Mouse (Mus musculus) lung, adult 2 months (tissue): ENCODE measurements around the gene Ptk6.

Experiments used
- CTCF ChIP-seq: fragments of 200-500 bp; IDR thresholded peaks from 2 replicates; pipeline ENCODE4 v1.5.1; 2011; ENCODE audit warnings: mild to moderate bottlenecking, low read length, control low read depth; ENCODE audit not compliant: insufficient read depth
- POLR2A ChIP-seq: fragments of 200-500 bp; IDR thresholded peaks from 2 replicates; pipeline ENCODE4 v1.6.1; 2011; ENCODE audit warnings: low read depth, mild to moderate bottlenecking, control low read depth, low read length, borderline replicate concordance; ENCODE audit errors: extremely low read depth

DNA sequence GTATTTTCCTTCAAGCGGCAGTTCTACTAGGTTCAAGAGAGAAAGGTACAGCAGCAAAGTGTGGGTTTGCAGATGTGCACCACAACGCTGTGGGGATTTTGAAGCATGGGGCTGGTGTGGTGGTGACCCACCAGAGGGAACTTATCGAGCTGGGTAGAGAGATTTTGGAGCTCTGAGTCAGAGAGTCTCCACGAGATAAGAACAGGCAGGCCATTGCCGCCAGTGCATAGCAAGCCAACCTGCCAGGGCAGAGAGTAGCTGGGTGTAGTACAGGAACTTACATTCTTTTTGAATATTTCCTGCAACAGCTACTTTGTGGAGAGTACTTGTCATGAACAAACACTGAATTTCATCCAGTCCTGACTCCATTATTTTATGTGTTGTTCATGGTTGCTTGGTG lies 24.1 kb downstream of the Ptk6 start:
- no peak for TF ChIP-seq CTCF
- TF ChIP-seq POLR2A: no peak
